Mouse (Mus musculus) adrenal gland, postnatal 14 days (tissue): ENCODE data around the gene Tnrc6a. TPM values are rescaled to one million over a fixed set of nuclear protein-coding genes. Genes with fewer than 3 reads are reported as not detected.

ENCODE experiments used
- DNase-seq: peaks from one replicate; pipeline ENCODE4 v3.0.0; 2021; ENCODE audit warnings: mixed read lengths
- total RNA-seq: library from RNA; stranded (reverse); gene quantifications from 2 replicates; pipeline ENCODE4 v1.2.3, GENCODE M21; 2021

The Tnrc6a gene
- total RNA-seq, 1 experiment from 2014 or later = 57.5 TPM

GRCm38 (mm10) chr7:123124735-123125181 is 1.1 kb downstream of the Tnrc6a start:
- peak; percentile 39 for DNase-seq

- no peak for DNase-seq
These were observed 2.4 kb downstream of the Tnrc6a start for GRCm38 (mm10) chr7:123126056-123126455.

GRCm38 (mm10) chr7:123127301-123127700 is 3.6 kb downstream of the Tnrc6a start:
- DNase-seq = no peak

GRCm38 (mm10) chr7:123127981-123128380 is 4.3 kb downstream of the Tnrc6a start:
- DNase-seq = no peak

GRCm38 (mm10) chr7:123129061-123129460 is 5.4 kb downstream of the Tnrc6a start:
- DNase-seq = no peak

- no peak for DNase-seq
These were observed 6.5 kb downstream of the Tnrc6a start for GRCm38 (mm10) chr7:123130198-123130597.

GRCm38 (mm10) chr7:123132401-123132800 is 8.7 kb downstream of the Tnrc6a start:
- no peak for DNase-seq

GRCm38 (mm10) chr7:123134876-123135275 is 11.2 kb downstream of the Tnrc6a start:
- no peak for DNase-seq

- no peak for DNase-seq
These were observed 12.0 kb downstream of the Tnrc6a start for GRCm38 (mm10) chr7:123135655-123136054.

GRCm38 (mm10) chr7:123138001-123138400 is 14.3 kb downstream of the Tnrc6a start:
- DNase-seq = no peak

GRCm38 (mm10) chr7:123146141-123146846 is 22.6 kb downstream of the Tnrc6a start:
- DNase-seq = no peak

GRCm38 (mm10) chr7:123147787-123148186 is 24.1 kb downstream of the Tnrc6a start:
- no peak for DNase-seq

GRCm38 (mm10) chr7:123148935-123149334 is 25.2 kb downstream of the Tnrc6a start:
- DNase-seq = no peak

GRCm38 (mm10) chr7:123162346-123162745 is 38.7 kb downstream of the Tnrc6a start:
- DNase-seq = no peak

- no peak for DNase-seq
These were observed 43.8 kb downstream of the Tnrc6a start for GRCm38 (mm10) chr7:123167436-123167835.

- DNase-seq = no peak
These were observed 45.9 kb downstream of the Tnrc6a start for GRCm38 (mm10) chr7:123169618-123170017.

GRCm38 (mm10) chr7:123172101-123172500 is 48.4 kb downstream of the Tnrc6a start:
- DNase-seq = no peak

GRCm38 (mm10) chr7:123177215-123177614 is 53.5 kb downstream of the Tnrc6a start:
- no peak for DNase-seq

- DNase-seq = no peak
These were observed 58.4 kb downstream of the Tnrc6a start for GRCm38 (mm10) chr7:123181787-123182701.

GRCm38 (mm10) chr7:123184891-123185290 is 61.2 kb downstream of the Tnrc6a start:
- DNase-seq = no peak

- DNase-seq = no peak
These were observed 62.8 kb downstream of the Tnrc6a start for GRCm38 (mm10) chr7:123186463-123186862.

GRCm38 (mm10) chr7:123187246-123187645 is 63.6 kb downstream of the Tnrc6a start:
- no peak for DNase-seq

- DNase-seq = no peak
These were observed 64.8 kb downstream of the Tnrc6a start for GRCm38 (mm10) chr7:123188462-123188861.
